Mouse (Mus musculus): Measurements from ENCODE around the gene Col23a1. TPM values are rescaled to one million over a fixed set of nuclear protein-coding genes. Genes with fewer than 3 reads are reported as not detected.

Col23a1 gene
- total and polyA plus RNA-seq, 3 experiments: 1.1 to 1.7 (median 1.3) TPM

GRCm38 (mm10) chr11:51263286-51263831 is 26.4 kb upstream of the Col23a1 start:
- TF ChIP-seq POLR2A (IDR thresholded peaks at IDR 0.05; ENCODE audit: insufficient read depth, low read depth, low read length) (no peak), CTCF (IDR thresholded peaks at IDR 0.05) (no peak), EP300 (IDR thresholded peaks at IDR 0.05; ENCODE audit: insufficient read depth, low read depth, low read length) (no peak)
- under 1% methylated on average over 50 of the region's 50 CpGs for WGBS
- intact Hi-C loops (cut with DNase I): no loop called here
- H3K36me3 ChIP-seq (ENCODE audit: control insufficient read depth, insufficient read depth, low read length): peaks cover 26% of the 10 kb centered on the region
- H3K4me1 ChIP-seq (ENCODE audit: control insufficient read depth, insufficient read depth, low read length): peaks cover 11% of the 10 kb centered on the region
- H3K4me3 ChIP-seq: peak overlapping the region; percentile 96
- DNase-seq: peak; percentile 76 to 80
- H3K27me3 ChIP-seq (ENCODE audit: control insufficient read depth, insufficient read depth, low read length): no peaks in the 10 kb centered on the region
- peak overlapping the region; percentile 96 for H3K9ac ChIP-seq (ENCODE audit: low read depth, low read length)
- peaks cover 3% of the 10 kb centered on the region for H3K79me2 ChIP-seq (replicated peaks; ENCODE audit: control insufficient read depth, insufficient read depth, low read length)
- H3K27ac ChIP-seq: peak overlapping the region; percentile 99

GRCm38 (mm10) chr11:51264352-51264751 is 25.4 kb upstream of the Col23a1 start:
- peak; percentile 25 to 35 for DNase-seq
- 5% methylated on average over 6 of the region's 6 CpGs for WGBS
- TF ChIP-seq CTCF (IDR thresholded peaks at IDR 0.05): no peak
- TF ChIP-seq POLR2A (IDR thresholded peaks at IDR 0.05; ENCODE audit: insufficient read depth, low read depth, low read length): no peak
- TF ChIP-seq EP300 (IDR thresholded peaks at IDR 0.05; ENCODE audit: insufficient read depth, low read depth, low read length): no peak
- peak overlapping the region; percentile 99; the same call in 1 of the 2 replicates for H3K27ac ChIP-seq
- H3K4me3 ChIP-seq: peak overlapping the region; percentile 96
- peaks cover 3% of the 10 kb centered on the region for H3K79me2 ChIP-seq (replicated peaks; ENCODE audit: control insufficient read depth, insufficient read depth, low read length)
- H3K9ac ChIP-seq (ENCODE audit: low read depth, low read length): peak overlapping the region; percentile 20
- intact Hi-C loops (cut with DNase I): no loop called here
- peaks cover 11% of the 10 kb centered on the region for H3K4me1 ChIP-seq (ENCODE audit: control insufficient read depth, insufficient read depth, low read length)
- H3K27me3 ChIP-seq (ENCODE audit: control insufficient read depth, insufficient read depth, low read length): no peaks in the 10 kb centered on the region
- peaks cover 31% of the 10 kb centered on the region for H3K36me3 ChIP-seq (ENCODE audit: control insufficient read depth, insufficient read depth, low read length)

GRCm38 (mm10) chr11:51265326-51265725 is 24.4 kb upstream of the Col23a1 start:
- Histone ChIP-seq H3K9ac (ENCODE audit: low read depth, low read length) (no peak overlapping the region), H3K4me3 (no peak overlapping the region; the same call in 1 of the 2 replicates), H3K27me3 (ENCODE audit: control insufficient read depth, insufficient read depth, low read length) (no peaks in the 10 kb centered on the region), H3K36me3 (ENCODE audit: control insufficient read depth, insufficient read depth, low read length) (peaks cover 36% of the 10 kb centered on the region), H3K4me1 (ENCODE audit: control insufficient read depth, insufficient read depth, low read length) (peaks cover 11% of the 10 kb centered on the region), H3K79me2 (replicated peaks; ENCODE audit: control insufficient read depth, insufficient read depth, low read length) (peaks cover 3% of the 10 kb centered on the region), H3K27ac (no peak overlapping the region)
- intact Hi-C loops (cut with DNase I): loop anchor here (5.0 kb wide), 1 partner anchor 323 kb away; the partner anchor contains the start of gene 4933414I15Rik
- 35% methylated on average over 3 of the region's 3 CpGs for WGBS
- peak; percentile 96 for TF ChIP-seq CTCF (IDR thresholded peaks at IDR 0.05)
- no peak for TF ChIP-seq POLR2A (IDR thresholded peaks at IDR 0.05; ENCODE audit: insufficient read depth, low read depth, low read length)
- TF ChIP-seq EP300 (IDR thresholded peaks at IDR 0.05; ENCODE audit: insufficient read depth, low read depth, low read length): no peak
- DNase-seq: no peak

GRCm38 (mm10) chr11:51274418-51274817 is 15.3 kb upstream of the Col23a1 start:
- TF ChIP-seq POLR2A (IDR thresholded peaks at IDR 0.05; ENCODE audit: insufficient read depth, low read depth, low read length) (no peak), CTCF (IDR thresholded peaks at IDR 0.05) (no peak), EP300 (IDR thresholded peaks at IDR 0.05; ENCODE audit: insufficient read depth, low read depth, low read length) (no peak)
- WGBS: 92% methylated on average over 1 of the region's 1 CpGs
- Histone ChIP-seq H3K27me3 (ENCODE audit: control insufficient read depth, insufficient read depth, low read length) (no peaks in the 10 kb centered on the region), H3K4me1 (ENCODE audit: control insufficient read depth, insufficient read depth, low read length) (no peaks in the 10 kb centered on the region), H3K4me3 (no peak overlapping the region), H3K27ac (no peak overlapping the region), H3K79me2 (replicated peaks; ENCODE audit: control insufficient read depth, insufficient read depth, low read length) (no peaks in the 10 kb centered on the region; the same call in 1 of the 2 replicates), H3K36me3 (ENCODE audit: control insufficient read depth, insufficient read depth, low read length) (peaks cover 26% of the 10 kb centered on the region), H3K9ac (ENCODE audit: low read depth, low read length) (no peak overlapping the region)
- DNase-seq: no peak
- intact Hi-C loops (cut with DNase I): no loop called here

GRCm38 (mm10) chr11:51290066-51290955 is 591 bp downstream of the Col23a1 start:
- peak in 1 of 2 experiments; percentile 56 for DNase-seq
- Histone ChIP-seq H3K4me1 (ENCODE audit: control insufficient read depth, insufficient read depth, low read length) (peaks cover 1% of the 10 kb centered on the region; the same call in 1 of the 2 replicates), H3K4me3 (peak overlapping the region; percentile 65), H3K27me3 (ENCODE audit: control insufficient read depth, insufficient read depth, low read length) (no peaks in the 10 kb centered on the region), H3K9ac (ENCODE audit: low read depth, low read length) (peak overlapping the region; percentile 51), H3K79me2 (replicated peaks; ENCODE audit: control insufficient read depth, insufficient read depth, low read length) (no peaks in the 10 kb centered on the region), H3K36me3 (ENCODE audit: control insufficient read depth, insufficient read depth, low read length) (no peaks in the 10 kb centered on the region), H3K27ac (no peak overlapping the region)
- intact Hi-C loops (cut with DNase I): no loop called here
- 7% methylated on average over 56 of the region's 74 CpGs for WGBS
- TF ChIP-seq POLR2A (IDR thresholded peaks at IDR 0.05; ENCODE audit: insufficient read depth, low read depth, low read length): no peak
- peak; percentile 24; the same call in 1 of the 2 replicates for TF ChIP-seq CTCF (IDR thresholded peaks at IDR 0.05)

Measured in heart, adult 2 months (tissue).